Mouse (Mus musculus): ENCODE results near the gene Nop14. TPM values are rescaled to one million over a fixed set of nuclear protein-coding genes. Genes with fewer than 3 reads are reported as not detected.

The Nop14 gene
- polyA plus RNA-seq, 1 experiment from 2014 or later = 34.9 TPM

- DNase-seq (ENCODE audit: low spot score, missing footprints) (peak; percentile 97), ATAC-seq (ENCODE audit: low FRiP score) (no peak)
- Histone ChIP-seq H3K4me2 (peak overlapping the region; percentile 59), H3K27ac (ENCODE audit: low read depth, low read length) (peak overlapping the region; percentile 76), H3K27me3 (ENCODE audit: control insufficient read depth, insufficient read depth, low read length) (no peaks in the 10 kb centered on the region), H3K36me3 (ENCODE audit: control insufficient read depth, insufficient read depth, low read length) (peaks cover 4% of the 10 kb centered on the region; the same call in 1 of the 2 replicates), H3K9me3 (ENCODE audit: control insufficient read depth, low read length) (no peaks in the 10 kb centered on the region), H3K4me1 (ENCODE audit: control insufficient read depth, insufficient read depth, low read length) (peaks cover 9% of the 10 kb centered on the region), H3K9ac (ENCODE audit: low read length) (peak overlapping the region; percentile 68), H3K4me3 (ENCODE audit: low read depth, low read length) (peak overlapping the region; percentile 52)
- WGBS = under 1% methylated on average over 53 of the region's 57 CpGs
Observed at GRCm38 (mm10) chr5:34660591-34661130, 713 bp upstream of the Nop14 start.

GRCm38 (mm10) chr5:34657556-34657955 lies 2.4 kb downstream of the Nop14 start:
- H3K27ac ChIP-seq (ENCODE audit: low read depth, low read length) = no peak overlapping the region
- no peaks in the 10 kb centered on the region for H3K9me3 ChIP-seq (ENCODE audit: control insufficient read depth, low read length)
- 97% methylated on average over 8 of the region's 8 CpGs for WGBS
- H3K36me3 ChIP-seq (ENCODE audit: control insufficient read depth, insufficient read depth, low read length) = peaks cover 20% of the 10 kb centered on the region
- H3K27me3 ChIP-seq (ENCODE audit: control insufficient read depth, insufficient read depth, low read length) = no peaks in the 10 kb centered on the region
- no peak overlapping the region for H3K4me3 ChIP-seq (ENCODE audit: low read depth, low read length)
- H3K4me2 ChIP-seq = no peak overlapping the region
- peaks cover 9% of the 10 kb centered on the region for H3K4me1 ChIP-seq (ENCODE audit: control insufficient read depth, insufficient read depth, low read length)
- DNase-seq (ENCODE audit: low spot score, missing footprints) (no peak), ATAC-seq (ENCODE audit: low FRiP score) (no peak)
- H3K9ac ChIP-seq (ENCODE audit: low read length) = no peak overlapping the region

- H3K27me3 ChIP-seq (ENCODE audit: control insufficient read depth, insufficient read depth, low read length) = no peaks in the 10 kb centered on the region
- 94% methylated on average over 9 of the region's 9 CpGs for WGBS
- H3K4me3 ChIP-seq (ENCODE audit: low read depth, low read length) = no peak overlapping the region
- no peaks in the 10 kb centered on the region for H3K9me3 ChIP-seq (ENCODE audit: control insufficient read depth, low read length)
- peak; percentile 64 for DNase-seq (ENCODE audit: low spot score, missing footprints)
- no peak overlapping the region for H3K9ac ChIP-seq (ENCODE audit: low read length)
- H3K4me1 ChIP-seq (ENCODE audit: control insufficient read depth, insufficient read depth, low read length) = peaks cover 7% of the 10 kb centered on the region
- H3K4me2 ChIP-seq = no peak overlapping the region
- ATAC-seq (ENCODE audit: low FRiP score) = no peak
- peaks cover 38% of the 10 kb centered on the region for H3K36me3 ChIP-seq (ENCODE audit: control insufficient read depth, insufficient read depth, low read length)
- no peak overlapping the region for H3K27ac ChIP-seq (ENCODE audit: low read depth, low read length)
Observed at GRCm38 (mm10) chr5:34654881-34655280, 5.1 kb downstream of the Nop14 start.

DNA sequence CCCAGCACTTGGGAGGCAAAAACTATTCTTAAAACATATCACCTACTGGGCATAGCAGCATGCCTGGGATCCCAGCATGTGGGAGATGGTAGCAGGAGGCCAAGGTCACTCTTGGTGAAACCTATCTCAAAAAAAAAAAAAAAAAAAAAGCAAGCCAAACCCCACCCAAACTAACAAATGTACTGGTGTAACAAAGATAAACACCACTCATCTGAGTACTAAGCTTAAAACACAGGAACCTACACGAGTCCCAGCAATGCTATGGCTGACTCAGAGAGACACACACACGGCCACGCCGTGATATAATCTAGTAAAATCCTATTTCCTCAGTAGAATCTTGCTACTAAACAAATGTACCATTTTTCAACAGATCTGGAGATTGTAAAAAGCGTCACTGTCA lies 7.0 kb downstream of the Nop14 start:
- H3K9ac ChIP-seq (ENCODE audit: low read length) = no peak overlapping the region
- H3K9me3 ChIP-seq (ENCODE audit: control insufficient read depth, low read length) = no peaks in the 10 kb centered on the region
- no peak overlapping the region for H3K27ac ChIP-seq (ENCODE audit: low read depth, low read length)
- no peak for DNase-seq (ENCODE audit: low spot score, missing footprints)
- H3K27me3 ChIP-seq (ENCODE audit: control insufficient read depth, insufficient read depth, low read length) = no peaks in the 10 kb centered on the region
- no peak overlapping the region for H3K4me2 ChIP-seq
- H3K36me3 ChIP-seq (ENCODE audit: control insufficient read depth, insufficient read depth, low read length) = peaks cover 51% of the 10 kb centered on the region
- H3K4me3 ChIP-seq (ENCODE audit: low read depth, low read length) = no peak overlapping the region
- 94% methylated on average over 5 of the region's 5 CpGs for WGBS
- no peaks in the 10 kb centered on the region for H3K4me1 ChIP-seq (ENCODE audit: control insufficient read depth, insufficient read depth, low read length)
- ATAC-seq (ENCODE audit: low FRiP score) = no peak

DNA sequence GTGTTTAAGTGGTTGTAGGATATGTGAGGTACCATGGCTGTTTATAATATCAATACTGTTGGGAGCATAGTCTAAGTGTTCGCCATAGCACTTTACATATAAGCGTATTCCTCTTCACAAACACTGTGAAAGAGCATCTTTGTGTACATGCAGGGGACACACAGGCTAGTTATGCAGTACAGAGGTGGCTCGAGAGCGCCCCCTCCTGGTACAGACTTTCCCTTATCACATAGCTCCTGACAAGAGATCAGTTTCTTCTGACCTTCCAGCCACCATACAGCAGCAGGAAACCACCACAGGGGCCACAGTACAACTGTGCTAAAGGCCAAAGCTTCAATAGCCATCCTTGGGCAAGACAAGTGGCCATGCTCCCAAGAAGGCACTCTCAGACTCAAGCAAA lies 12.4 kb downstream of the Nop14 start:
- no peak overlapping the region for H3K4me3 ChIP-seq (ENCODE audit: low read depth, low read length)
- H3K9me3 ChIP-seq (ENCODE audit: control insufficient read depth, low read length) = no peaks in the 10 kb centered on the region
- 56% methylated on average over 4 of the region's 4 CpGs for WGBS
- H3K36me3 ChIP-seq (ENCODE audit: control insufficient read depth, insufficient read depth, low read length) = peaks cover 40% of the 10 kb centered on the region
- ATAC-seq (ENCODE audit: low FRiP score) (no peak), DNase-seq (ENCODE audit: low spot score, missing footprints) (peak; percentile 94)
- H3K4me2 ChIP-seq = no peak overlapping the region
- no peak overlapping the region for H3K9ac ChIP-seq (ENCODE audit: low read length)
- H3K4me1 ChIP-seq (ENCODE audit: control insufficient read depth, insufficient read depth, low read length) = no peaks in the 10 kb centered on the region
- no peak overlapping the region for H3K27ac ChIP-seq (ENCODE audit: low read depth, low read length)
- H3K27me3 ChIP-seq (ENCODE audit: control insufficient read depth, insufficient read depth, low read length) = no peaks in the 10 kb centered on the region

- no peak for DNase-seq (ENCODE audit: low spot score, missing footprints)
- H3K27ac ChIP-seq (ENCODE audit: low read depth, low read length) = no peak overlapping the region
- peaks cover 11% of the 10 kb centered on the region; the same call in 1 of the 2 replicates for H3K36me3 ChIP-seq (ENCODE audit: control insufficient read depth, insufficient read depth, low read length)
- WGBS = 76% methylated on average over 5 of the region's 5 CpGs
- H3K9me3 ChIP-seq (ENCODE audit: control insufficient read depth, low read length) = no peaks in the 10 kb centered on the region
- no peak overlapping the region for H3K4me3 ChIP-seq (ENCODE audit: low read depth, low read length)
- H3K4me1 ChIP-seq (ENCODE audit: control insufficient read depth, insufficient read depth, low read length) = no peaks in the 10 kb centered on the region
- no peaks in the 10 kb centered on the region for H3K27me3 ChIP-seq (ENCODE audit: control insufficient read depth, insufficient read depth, low read length)
- no peak overlapping the region for H3K4me2 ChIP-seq
- ATAC-seq (ENCODE audit: low FRiP score) = peak; percentile 52; the same call in 1 of the 2 replicates
- no peak overlapping the region for H3K9ac ChIP-seq (ENCODE audit: low read length)
Observed at GRCm38 (mm10) chr5:34642932-34643331, 17.0 kb downstream of the Nop14 start.

DNA sequence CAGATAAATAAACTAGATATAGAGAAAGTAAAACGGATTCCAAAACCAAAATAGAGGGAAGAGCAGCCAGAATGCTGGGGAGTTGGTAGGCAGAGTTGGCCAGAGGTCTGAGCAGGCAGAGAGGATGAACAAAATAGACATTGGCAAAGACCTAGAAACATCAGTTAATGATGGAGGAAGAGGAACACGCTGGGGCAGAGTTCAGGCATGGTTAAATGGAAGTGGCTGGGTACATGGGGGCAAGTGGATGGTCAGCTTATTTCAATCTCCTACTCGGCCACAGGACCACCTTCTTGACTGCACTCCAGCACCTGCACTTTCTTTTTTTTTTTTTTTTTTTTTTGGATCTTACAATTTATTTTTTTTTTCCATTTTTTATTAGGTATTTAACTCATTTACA lies 18.0 kb downstream of the Nop14 start:
- H3K9ac ChIP-seq (ENCODE audit: low read length) = no peak overlapping the region
- no peak overlapping the region for H3K27ac ChIP-seq (ENCODE audit: low read depth, low read length)
- H3K4me1 ChIP-seq (ENCODE audit: control insufficient read depth, insufficient read depth, low read length) = peaks cover 4% of the 10 kb centered on the region; the same call in 1 of the 2 replicates
- H3K4me2 ChIP-seq = no peak overlapping the region
- no peak overlapping the region for H3K4me3 ChIP-seq (ENCODE audit: low read depth, low read length)
- no peaks in the 10 kb centered on the region for H3K27me3 ChIP-seq (ENCODE audit: control insufficient read depth, insufficient read depth, low read length)
- ATAC-seq (ENCODE audit: low FRiP score) (no peak), DNase-seq (ENCODE audit: low spot score, missing footprints) (no peak)
- peaks cover 12% of the 10 kb centered on the region for H3K36me3 ChIP-seq (ENCODE audit: control insufficient read depth, insufficient read depth, low read length)
- no peaks in the 10 kb centered on the region for H3K9me3 ChIP-seq (ENCODE audit: control insufficient read depth, low read length)
- 89% methylated on average over 3 of the region's 3 CpGs for WGBS

DNA sequence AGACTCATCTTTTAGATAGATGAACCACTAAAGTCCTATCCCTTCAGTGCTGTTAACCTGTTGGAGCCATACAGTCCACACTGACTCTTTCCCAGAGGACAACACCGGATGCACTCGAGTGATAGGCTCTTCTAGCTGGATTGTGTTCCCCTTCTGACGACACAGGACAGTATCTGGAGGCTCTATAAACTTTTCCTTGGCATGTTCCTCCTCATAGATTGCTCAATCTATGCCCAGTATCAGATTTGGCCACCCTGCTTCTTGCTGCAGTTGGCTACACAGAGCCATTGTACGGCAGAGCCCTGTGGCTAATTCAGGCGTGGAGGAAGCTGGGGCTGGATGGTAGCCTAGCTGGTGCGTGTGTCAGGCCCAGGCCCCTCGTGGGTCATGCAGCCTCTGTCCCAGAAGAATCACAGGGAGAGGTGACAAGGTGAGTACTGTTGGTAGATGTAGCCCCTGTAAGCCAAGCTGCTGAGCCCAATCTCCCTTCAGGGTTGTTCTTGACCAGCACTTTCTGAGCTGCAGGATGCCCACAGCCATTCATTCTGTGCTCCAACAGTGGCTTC lies 22.3 kb downstream of the Nop14 start:
- peak overlapping the region; percentile 55; the same call in 1 of the 2 replicates for H3K9ac ChIP-seq (ENCODE audit: low read length)
- WGBS = 83% methylated on average over 7 of the region's 7 CpGs
- no peak overlapping the region for H3K27ac ChIP-seq (ENCODE audit: low read depth, low read length)
- no peaks in the 10 kb centered on the region for H3K9me3 ChIP-seq (ENCODE audit: control insufficient read depth, low read length)
- DNase-seq (ENCODE audit: low spot score, missing footprints) = no peak
- H3K4me3 ChIP-seq (ENCODE audit: low read depth, low read length) = no peak overlapping the region
- H3K27me3 ChIP-seq (ENCODE audit: control insufficient read depth, insufficient read depth, low read length) = no peaks in the 10 kb centered on the region
- H3K4me1 ChIP-seq (ENCODE audit: control insufficient read depth, insufficient read depth, low read length) = peaks cover 11% of the 10 kb centered on the region
- H3K36me3 ChIP-seq (ENCODE audit: control insufficient read depth, insufficient read depth, low read length) = peaks cover 12% of the 10 kb centered on the region; the same call in 1 of the 2 replicates
- H3K4me2 ChIP-seq = no peak overlapping the region
- no peak for ATAC-seq (ENCODE audit: low FRiP score)

DNA sequence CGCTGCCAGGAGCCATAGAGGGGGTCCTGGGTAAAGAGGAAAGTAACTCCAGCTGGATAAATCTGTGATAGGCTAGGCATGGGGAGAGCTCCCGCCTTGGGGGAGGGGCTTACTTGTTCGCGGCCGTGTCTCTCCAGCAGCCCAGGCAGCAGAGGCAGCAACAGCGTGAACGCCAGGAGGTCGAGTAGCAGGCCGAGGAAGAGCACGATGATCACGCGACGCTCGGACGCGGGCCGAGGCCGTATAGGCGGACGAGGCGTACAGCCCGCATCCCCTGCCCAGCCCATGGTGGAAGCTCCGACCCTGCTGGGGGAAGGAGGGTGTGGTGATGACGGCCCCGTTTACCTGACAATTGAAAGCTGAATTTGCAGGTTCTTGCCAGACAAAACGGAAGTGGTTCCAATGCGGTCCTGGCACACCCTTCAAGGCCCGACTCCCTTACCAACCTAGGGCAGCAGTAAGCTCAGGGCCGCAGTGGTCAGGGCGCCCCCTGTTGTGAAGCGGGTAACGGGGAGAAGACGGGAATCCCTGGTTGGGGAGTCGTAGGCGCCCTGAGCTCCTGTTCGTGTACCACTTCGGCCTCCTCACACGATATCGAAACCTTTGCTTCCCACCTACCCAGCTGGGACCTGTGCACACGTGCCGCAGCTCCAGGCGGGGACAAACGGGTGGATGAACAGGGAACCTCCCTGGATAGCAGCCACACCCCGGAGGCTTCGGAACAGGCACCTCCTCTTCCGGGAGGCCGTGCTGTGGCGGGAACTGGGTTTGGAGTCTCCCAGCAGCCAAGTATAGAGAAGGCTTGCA lies 23.3 kb downstream of the Nop14 start, which contains the start of gene Mfsd10:
Gene Mfsd10 (minus strand): TSS at position 732 of the 807 bp plus-strand sequence.
- WGBS = under 1% methylated on average over 47 of the region's 48 CpGs
- H3K9me3 ChIP-seq (ENCODE audit: control insufficient read depth, low read length) = no peaks in the 10 kb centered on the region
- ATAC-seq (ENCODE audit: low FRiP score) = peak; percentile 88
- DNase-seq (ENCODE audit: low spot score, missing footprints) = peak; percentile 95
- peak within 1 kb of the TSS; percentile 49 for H3K4me3 ChIP-seq (ENCODE audit: low read depth, low read length)
- no peaks in the 10 kb centered on the region for H3K27me3 ChIP-seq (ENCODE audit: control insufficient read depth, insufficient read depth, low read length)
- peaks cover 11% of the 10 kb centered on the region for H3K4me1 ChIP-seq (ENCODE audit: control insufficient read depth, insufficient read depth, low read length)
- peak within 1 kb of the TSS; percentile 90 for H3K4me2 ChIP-seq
- H3K27ac ChIP-seq (ENCODE audit: low read depth, low read length) = peak within 1 kb of the TSS; percentile 22; the same call in 1 of the 2 replicates
- peak within 1 kb of the TSS; percentile 55 for H3K9ac ChIP-seq (ENCODE audit: low read length)
- peaks cover 12% of the 10 kb centered on the region; the same call in 1 of the 2 replicates for H3K36me3 ChIP-seq (ENCODE audit: control insufficient read depth, insufficient read depth, low read length)
